Mouse (Mus musculus) liver, embryonic 18 days (tissue): Measurements from ENCODE around the gene Gm28961. TPM values are rescaled to one million over a fixed set of nuclear protein-coding genes. Genes with fewer than 3 reads are reported as not detected.

Experiments
- polyA plus RNA-seq: library from polyadenylated mRNA; depleted of rRNA; stranded (reverse); fragments of >200 nt; gene quantifications from 2 replicates; pipeline ENCODE4 v1.2.3, GENCODE M21; 2012; rRNA removed

The Gm28961 gene
- not detected in 2 replicates for polyA plus RNA-seq

GRCm38 (mm10) chrY:57705397-57705796, at the start of gene Gm28961:
Gm28961 (plus strand) TSS chrY:57705697.

Other genes starting within 250 kb of the Gm28961 start
- gene Gm21943, start 172.0 kb upstream of the Gm28961 start, polyA plus RNA-seq = not detected in 2 replicates